Comparison of ENCODE assay signal across 12 mouse cellular contexts in the genomic region with DNA sequence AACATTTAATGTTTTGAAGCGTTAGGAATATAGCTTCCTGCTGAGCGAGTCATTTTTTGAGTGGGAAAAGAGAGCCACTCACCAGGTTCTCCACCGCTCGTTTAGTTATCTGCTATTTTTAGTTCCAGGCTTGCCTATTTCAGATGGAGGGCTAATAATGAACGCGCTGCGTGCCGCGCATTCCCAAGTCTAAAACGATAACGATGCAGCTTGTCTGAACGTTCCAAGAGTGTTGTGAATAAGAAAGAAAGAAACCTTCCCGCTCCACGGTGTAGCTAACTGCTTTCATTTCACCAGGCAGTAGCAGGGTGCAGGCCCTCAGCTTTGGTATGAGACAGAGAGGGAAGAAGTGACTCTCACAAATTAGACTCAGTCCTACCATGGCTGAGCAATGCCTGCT.
DNase-seq lines count a peak whose midpoint lies in the region; ATAC-seq lines count a peak whose summit lies in the region.
"Had no signal": no experiment of that assay in that cellular context is flagged by ENCODE, and none has a peak within 500 bp of the region (broad histone marks: within the 10 kb centered on the region; RNA-seq: fewer than 3 reads in every experiment).

No protein-coding gene starts in this region.

- peak; percentile 10 to 30 for DNase-seq in cerebellum, postnatal 14 days
- no peak for DNase-seq in cerebellum, adult 11-12 months
- no peak for DNase-seq in neural tube, embryonic 10.5 days (ENCODE audit: extremely low spot score, low spot score)
- peak; percentile 4 for DNase-seq in lung, postnatal 25 days (ENCODE audit: low spot score)
- DNase-seq in testis, postnatal 10 days (ENCODE audit: low spot score), result no peak
- no peak for DNase-seq in kidney, postnatal 36 days
- DNase-seq: embryo, embryonic 11 days; kidney, postnatal 14 days; liver, embryonic 13.5 days had no signal

- no peaks in the 10 kb centered on the region for H3K36me3 ChIP-seq in neural tube, embryonic 15.5 days
- H3K36me3 ChIP-seq: liver, embryonic 13.5 days; neural tube, embryonic 13.5 days had no signal

- H3K27me3 ChIP-seq in neural tube, embryonic 15.5 days (replicated peaks), result no peaks in the 10 kb centered on the region
- H3K27me3 ChIP-seq: liver, embryonic 13.5 days; neural tube, embryonic 13.5 days had no signal

- no peak overlapping the region for H3K27ac ChIP-seq in neural tube, embryonic 15.5 days (replicated peaks)
- H3K27ac ChIP-seq: liver, embryonic 13.5 days; neural tube, embryonic 13.5 days had no signal

- no peak overlapping the region for H3K4me2 ChIP-seq in neural tube, embryonic 15.5 days
- H3K4me2 ChIP-seq: liver, embryonic 13.5 days; neural tube, embryonic 13.5 days had no signal

- H3K9ac ChIP-seq in neural tube, embryonic 15.5 days (replicated peaks), result no peak overlapping the region
- H3K9ac ChIP-seq: liver, embryonic 13.5 days; neural tube, embryonic 13.5 days had no signal

- H3K4me3 ChIP-seq in neural tube, embryonic 15.5 days (replicated peaks), result no peak overlapping the region
- H3K4me3 ChIP-seq: liver, embryonic 13.5 days; neural tube, embryonic 13.5 days had no signal

- H3K4me1 ChIP-seq in neural tube, embryonic 15.5 days, result no peaks in the 10 kb centered on the region
- H3K4me1 ChIP-seq: liver, embryonic 13.5 days; neural tube, embryonic 13.5 days had no signal

- 70% methylated on average over 14 of the region's 14 CpGs for WGBS in neural tube, embryonic 15.5 days

- no peaks in the 10 kb centered on the region for H3K9me3 ChIP-seq in neural tube, embryonic 15.5 days (replicated peaks)
- H3K9me3 ChIP-seq: liver, embryonic 13.5 days; neural tube, embryonic 13.5 days had no signal

- ATAC-seq in neural tube, embryonic 15.5 days (ENCODE audit: low FRiP score), result 0 out of 2 replicates have a peak, but pooled peaks have one; percentile 24
- no peak for ATAC-seq in megakaryocyte-erythroid progenitor cell, adult 5-6 weeks (replicated peaks; ENCODE audit: low FRiP score, low TSS enrichment, poor library complexity, severe bottlenecking)

Comparison
In these comparisons a context has a peak if more than half of its experiments do, and no peak if none do; other contexts are left out.
1. DNase-seq: peak in cerebellum, postnatal 14 days (2 of 2) and lung, postnatal 25 days (single experiment); none in cerebellum, adult 11-12 months (single experiment), neural tube, embryonic 10.5 days (single experiment), testis, postnatal 10 days (single experiment) and kidney, postnatal 36 days (0 of 2).